Mouse (Mus musculus): ENCODE data around the gene Gm20388.

DNA sequence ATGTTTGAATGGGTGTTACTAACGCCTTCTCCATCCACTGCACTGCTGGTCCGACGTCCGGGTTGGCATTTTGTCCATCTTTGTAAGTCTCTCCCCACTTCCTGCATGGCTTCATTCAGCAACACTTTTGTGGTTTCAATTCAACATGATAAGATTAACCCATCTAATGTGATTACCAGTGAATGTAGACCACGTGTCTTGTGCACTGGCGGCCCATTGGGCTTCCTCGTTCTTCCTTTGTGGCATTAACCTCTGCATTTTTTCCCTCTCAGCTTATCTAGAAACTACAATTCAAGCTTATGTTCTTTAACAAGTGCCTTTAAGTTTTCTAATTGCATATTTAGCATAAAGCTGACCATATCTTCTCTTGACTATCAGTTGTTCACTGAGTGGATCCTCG is 2914.8 kb downstream of the Gm20388 start:
- no peak for TF ChIP-seq CTCF (IDR thresholded peaks at IDR 0.05; ENCODE audit: low read depth, low read length)
- TF ChIP-seq POLR2A (IDR thresholded peaks at IDR 0.05; ENCODE audit: insufficient read depth, low read length), result no peak
- no peak for TF ChIP-seq EP300 (IDR thresholded peaks at IDR 0.05; ENCODE audit: insufficient read depth, low read depth, low read length)

Measured in ES-Bruce4 (cell line).